Mouse (Mus musculus): ENCODE data around the gene Tbcb. TPM values are rescaled to one million over a fixed set of nuclear protein-coding genes. Genes with fewer than 3 reads are reported as not detected.
"Not testable (repeated sequence)": the region's sequence is repeated elsewhere in the genome, so short reads cannot be mapped to it uniquely, and the experiment has no call there.

Gene Tbcb
- total RNA-seq (2015; ENCODE audit: low replicate concordance) (36.4 and 38.6 TPM in 2 replicates), total RNA-seq (2017; ENCODE audit: low replicate concordance) (6.3 and 11.7 TPM in 2 replicates)

DNA sequence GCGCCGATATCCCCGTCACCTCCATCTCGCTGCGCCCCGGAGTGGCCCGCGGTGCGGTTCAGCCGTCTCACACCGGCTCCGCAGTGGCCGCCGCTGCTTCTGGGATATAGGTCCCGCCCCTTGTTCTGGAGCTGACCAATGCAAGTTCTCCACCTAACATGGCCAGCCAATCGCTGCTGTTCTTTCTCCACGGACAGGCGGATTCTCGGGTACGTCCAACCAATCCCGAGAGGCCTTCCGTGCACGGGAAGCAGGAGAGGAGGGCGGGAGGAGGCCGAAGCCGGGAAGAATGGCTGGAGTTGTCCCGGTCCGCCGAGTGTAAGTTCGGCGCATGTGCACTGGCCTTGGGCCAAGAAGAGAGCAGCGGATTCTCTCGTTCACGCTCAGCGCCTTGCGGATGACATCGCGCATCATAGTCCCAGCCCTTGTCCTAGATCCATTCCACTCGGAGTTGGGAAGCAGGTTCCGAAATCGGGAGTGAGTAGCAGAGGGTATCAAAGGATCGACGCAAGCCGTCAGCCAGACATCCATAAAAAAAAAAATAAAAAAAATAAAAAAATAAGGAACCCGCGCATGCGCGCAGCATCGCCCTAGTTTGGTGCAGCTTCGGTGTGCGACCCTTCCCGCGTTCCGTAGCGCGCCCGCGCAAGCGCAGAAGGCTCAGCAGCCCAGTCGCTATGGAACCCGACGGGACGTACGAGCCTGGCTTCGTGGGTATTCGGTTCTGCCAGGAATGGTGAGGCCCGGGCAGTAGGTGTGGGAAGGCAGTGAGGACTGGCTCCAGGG, at the start of gene Tbcb, which contains the start of gene Polr2i:
Tbcb (minus strand) TSS at position 604 of the 786 bp plus-strand sequence.
Polr2i (plus strand) TSS at position 280 of the 786 bp plus-strand sequence.
- ATAC-seq (replicated peaks; ENCODE audit: low FRiP score, poor library complexity, severe bottlenecking): peak; percentile 94

DNA sequence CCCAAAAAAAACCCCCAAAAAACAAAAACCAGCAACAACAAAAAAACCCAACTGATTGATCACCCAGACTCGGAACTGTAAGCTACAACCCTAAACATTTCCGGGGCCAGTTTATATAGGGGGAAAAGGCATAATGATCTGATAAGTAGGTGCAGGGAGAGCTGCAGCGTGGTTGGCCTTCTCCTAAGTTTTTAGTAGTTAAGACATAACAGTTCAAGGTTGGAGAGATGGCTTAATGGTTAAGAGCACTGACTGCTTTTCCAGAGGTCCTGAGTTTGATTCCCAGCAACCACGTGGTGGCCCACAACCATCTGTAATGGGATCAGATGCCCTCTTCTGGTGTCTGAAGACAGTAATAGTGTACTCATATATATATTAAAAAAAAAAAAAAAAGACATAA, 49.5 kb upstream of the Tbcb start:
- no peak for ATAC-seq (replicated peaks; ENCODE audit: low FRiP score, poor library complexity, severe bottlenecking)

DNA sequence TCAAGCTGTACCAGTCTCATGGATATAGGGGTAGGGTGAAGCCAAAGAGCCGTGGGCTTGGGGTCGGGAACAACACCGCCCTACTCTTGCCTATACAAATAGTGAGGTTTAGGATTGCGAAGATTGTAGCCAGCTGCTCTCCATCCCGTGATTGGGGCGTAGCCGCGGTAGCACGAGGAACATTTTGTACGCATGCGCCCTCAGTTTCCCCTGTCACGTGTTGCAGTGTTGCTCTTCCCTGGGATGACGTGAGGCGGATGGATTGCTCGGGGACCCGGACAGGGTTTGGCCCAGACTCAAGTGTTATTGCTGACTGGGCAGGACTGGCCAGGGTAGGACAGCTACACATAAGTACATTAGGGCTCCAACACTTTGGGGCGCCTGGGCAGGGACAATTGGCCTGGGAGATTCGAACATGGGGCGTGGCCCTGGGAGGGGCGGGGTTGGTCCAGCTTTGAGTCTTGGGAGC, 48.6 kb upstream of the Tbcb start:
- ATAC-seq (replicated peaks; ENCODE audit: low FRiP score, poor library complexity, severe bottlenecking): peak; percentile 70

DNA sequence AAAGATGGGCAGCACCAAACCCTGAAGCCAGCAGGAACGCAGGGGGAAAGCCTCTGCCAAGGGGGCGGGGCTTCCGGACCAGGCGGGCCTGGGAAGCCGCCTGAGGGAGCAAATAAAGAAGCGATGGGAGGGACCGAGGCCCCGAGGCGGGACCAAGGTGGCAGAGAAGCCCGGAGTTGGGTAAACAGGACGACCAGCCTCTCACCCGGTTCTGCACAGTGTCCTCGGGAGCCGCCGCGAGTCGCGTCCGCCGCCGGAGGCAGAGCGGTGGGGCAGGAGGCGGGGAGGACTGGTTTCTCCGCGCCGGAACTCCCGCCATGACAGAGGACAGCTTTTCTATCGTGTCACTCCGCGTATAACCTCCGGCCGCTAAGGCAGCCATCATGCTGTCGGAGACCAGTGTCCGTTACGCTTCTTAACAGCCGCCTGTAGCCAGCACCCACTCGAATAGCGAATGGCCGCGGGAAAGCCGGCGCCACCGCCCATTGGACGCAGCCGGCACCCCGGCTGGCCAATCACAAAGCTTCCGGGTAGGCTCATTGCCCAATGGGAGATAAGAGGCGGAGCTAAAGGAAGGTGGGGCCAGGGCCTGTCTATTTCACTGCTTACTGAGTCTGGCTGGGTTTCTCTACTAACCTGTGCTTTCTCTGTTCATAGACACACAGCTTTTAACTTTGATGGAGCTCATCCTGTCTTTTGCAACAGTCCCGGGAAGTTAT, 48.0 kb upstream of the Tbcb start, which contains the start of the genes Thap8 and Wdr62:
Thap8 (plus strand) TSS at position 144 of the 719 bp plus-strand sequence.
Wdr62 (minus strand) TSS at position 469 of the 719 bp plus-strand sequence.
- ATAC-seq (replicated peaks; ENCODE audit: low FRiP score, poor library complexity, severe bottlenecking): peak; percentile 94

DNA sequence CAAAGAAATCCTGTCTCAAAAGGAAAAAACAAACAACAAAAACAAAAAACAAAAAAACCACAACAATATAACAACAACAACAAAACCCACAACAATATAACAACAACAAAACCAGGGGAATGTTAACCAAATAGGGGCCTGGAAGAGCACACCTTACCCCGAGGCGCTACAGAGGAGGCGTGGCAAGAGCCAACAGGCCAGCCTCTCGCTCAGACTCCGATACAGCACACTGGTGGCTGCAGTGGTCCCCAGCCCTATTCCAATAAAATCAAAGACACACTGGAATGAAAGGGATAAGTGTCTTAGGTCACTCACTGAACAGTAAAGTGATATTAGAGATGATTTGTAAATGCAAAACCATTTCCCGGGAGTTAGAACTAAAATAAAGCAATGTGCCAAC, 47.5 kb upstream of the Tbcb start:
- ATAC-seq (replicated peaks; ENCODE audit: low FRiP score, poor library complexity, severe bottlenecking): peak; percentile 62

DNA sequence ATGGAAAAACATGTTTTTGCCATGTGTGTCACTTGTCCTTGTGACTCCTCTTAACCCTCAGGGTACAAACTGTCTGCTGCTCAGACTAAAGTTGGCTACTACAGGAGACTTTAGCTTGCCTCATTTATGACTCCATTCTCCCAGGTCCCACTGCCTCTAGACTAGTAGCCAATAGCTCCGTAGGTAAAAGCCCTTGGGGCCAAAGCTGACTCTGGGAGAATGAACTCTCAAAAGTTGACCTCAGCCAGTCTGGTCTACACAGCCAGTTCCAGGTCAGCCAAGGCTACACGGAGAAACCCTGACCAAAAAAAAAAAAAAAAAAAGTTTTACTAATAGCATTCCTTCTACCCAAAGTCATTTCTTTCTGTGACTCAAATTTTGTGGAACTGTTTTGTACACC, 46.8 kb upstream of the Tbcb start:
- ATAC-seq (replicated peaks; ENCODE audit: low FRiP score, poor library complexity, severe bottlenecking): no peak

DNA sequence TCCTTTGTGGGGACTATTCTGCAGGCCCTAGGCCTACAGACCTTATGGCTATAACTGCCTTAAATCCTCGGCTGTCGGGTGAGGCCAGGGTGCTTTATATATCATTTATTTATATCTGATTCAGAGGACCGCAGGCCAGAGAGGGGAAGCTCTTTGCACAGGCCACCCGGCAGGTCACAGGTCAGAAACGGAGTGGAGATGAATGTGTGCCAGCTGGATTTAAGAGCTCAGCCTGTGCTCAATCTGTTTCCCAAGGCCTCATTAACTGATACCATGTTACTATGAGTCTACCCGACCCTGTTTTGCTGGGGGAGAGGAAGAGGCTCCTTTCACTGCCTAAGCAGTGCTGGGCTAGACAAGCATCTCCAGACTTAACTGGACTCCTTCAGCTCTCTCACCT, 42.3 kb upstream of the Tbcb start:
- ATAC-seq (replicated peaks; ENCODE audit: low FRiP score, poor library complexity, severe bottlenecking): no peak

DNA sequence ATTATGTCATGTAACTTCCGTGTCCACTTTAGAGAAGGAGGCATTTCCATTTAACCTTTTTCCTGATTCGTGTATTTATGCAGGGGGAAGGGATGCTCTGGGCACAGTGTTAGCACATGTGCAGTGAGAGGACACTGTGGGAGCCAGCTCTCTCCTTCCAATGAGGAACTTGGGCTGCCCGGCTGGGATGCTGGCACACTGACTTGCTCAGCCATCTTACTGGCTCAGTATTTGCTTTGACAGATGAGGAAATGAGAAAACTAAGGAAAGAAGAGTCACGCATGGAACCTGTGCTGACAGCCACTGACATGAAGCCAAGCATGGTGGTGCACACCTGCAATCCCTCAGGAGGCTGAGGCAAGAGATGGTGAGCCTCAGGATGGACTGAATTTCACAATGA, 37.6 kb upstream of the Tbcb start:
- ATAC-seq (replicated peaks; ENCODE audit: low FRiP score, poor library complexity, severe bottlenecking): no peak

DNA sequence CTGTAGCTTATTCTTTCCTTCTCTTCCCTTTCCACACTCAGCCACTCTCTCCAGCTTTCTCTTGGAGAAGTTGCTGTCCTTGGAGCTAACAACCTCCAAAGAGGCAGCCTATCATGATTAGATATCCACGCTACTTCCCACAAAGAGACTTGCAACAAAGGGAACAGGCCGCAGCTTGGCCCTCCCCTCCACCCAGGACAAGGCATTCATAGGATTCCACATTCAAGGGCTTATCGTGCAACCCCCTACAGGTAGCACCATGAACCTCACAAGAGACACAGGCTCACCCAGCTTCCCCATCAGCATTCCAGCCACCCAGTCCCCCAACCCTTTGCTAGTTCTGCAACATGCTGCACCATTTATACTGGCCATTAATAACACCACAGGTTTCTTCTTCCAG, 34.7 kb upstream of the Tbcb start:
- ATAC-seq (replicated peaks; ENCODE audit: low FRiP score, poor library complexity, severe bottlenecking): no peak

DNA sequence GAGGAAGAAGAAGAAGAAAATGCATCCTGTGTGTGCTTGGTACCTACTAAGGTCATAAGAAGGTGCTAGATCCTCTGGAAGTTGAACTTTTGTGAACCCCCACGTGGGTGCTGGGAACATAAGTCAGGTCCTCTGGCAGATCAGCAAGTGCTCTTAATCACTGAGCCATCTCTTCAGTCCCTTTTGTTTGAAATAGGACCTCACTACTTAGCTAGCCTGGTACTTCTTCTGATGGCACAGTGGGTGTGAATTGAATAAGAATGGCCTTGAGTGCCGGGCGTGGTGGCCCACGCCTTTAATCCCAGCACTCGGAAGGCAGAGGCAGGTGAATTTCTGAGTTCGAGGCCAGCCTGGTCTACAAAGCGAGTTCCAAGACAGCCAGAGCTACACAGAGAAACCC, 33.9 kb upstream of the Tbcb start:
- ATAC-seq (replicated peaks; ENCODE audit: low FRiP score, poor library complexity, severe bottlenecking): no peak

DNA sequence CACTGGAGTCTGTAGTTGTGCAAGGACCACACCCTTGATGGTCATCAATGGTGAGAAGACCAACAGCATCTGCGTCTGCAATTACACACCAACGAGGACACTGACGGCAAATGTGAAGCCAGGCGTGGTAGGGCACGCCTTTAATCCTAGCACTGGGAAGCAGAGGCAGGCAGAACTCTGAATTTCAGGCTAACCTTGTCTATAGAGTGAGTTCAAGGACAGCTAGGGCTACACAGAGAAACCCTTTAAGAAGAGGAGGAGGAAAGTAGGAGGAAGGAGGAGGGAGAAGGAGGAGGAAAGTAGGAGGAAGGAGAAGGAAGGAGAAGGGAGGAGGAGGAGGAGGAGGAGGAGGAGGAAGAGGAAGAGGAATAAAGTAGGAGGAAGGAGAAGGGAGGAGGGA, 33.5 kb upstream of the Tbcb start:
- no peak for ATAC-seq (replicated peaks; ENCODE audit: low FRiP score, poor library complexity, severe bottlenecking)

DNA sequence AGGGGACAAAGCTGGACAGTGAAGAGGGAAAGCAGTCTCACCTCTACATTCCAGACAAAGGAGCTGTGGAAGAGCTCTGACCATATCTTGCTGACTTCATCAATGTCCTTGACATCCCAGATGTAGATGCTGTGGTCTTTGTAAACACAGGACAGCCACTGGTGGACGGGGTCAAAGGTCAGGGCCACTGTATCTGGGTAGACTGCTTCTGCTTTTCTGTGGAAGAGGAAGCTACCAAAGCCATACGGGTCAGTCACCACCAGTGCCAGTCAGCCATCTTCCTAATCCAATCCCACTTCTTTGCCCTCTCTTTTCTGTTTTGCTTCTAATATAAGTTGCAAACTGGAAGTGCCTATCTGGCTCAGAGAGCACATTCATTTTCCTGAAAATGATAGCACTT, 33.0 kb upstream of the Tbcb start:
- ATAC-seq (replicated peaks; ENCODE audit: low FRiP score, poor library complexity, severe bottlenecking): no peak

DNA sequence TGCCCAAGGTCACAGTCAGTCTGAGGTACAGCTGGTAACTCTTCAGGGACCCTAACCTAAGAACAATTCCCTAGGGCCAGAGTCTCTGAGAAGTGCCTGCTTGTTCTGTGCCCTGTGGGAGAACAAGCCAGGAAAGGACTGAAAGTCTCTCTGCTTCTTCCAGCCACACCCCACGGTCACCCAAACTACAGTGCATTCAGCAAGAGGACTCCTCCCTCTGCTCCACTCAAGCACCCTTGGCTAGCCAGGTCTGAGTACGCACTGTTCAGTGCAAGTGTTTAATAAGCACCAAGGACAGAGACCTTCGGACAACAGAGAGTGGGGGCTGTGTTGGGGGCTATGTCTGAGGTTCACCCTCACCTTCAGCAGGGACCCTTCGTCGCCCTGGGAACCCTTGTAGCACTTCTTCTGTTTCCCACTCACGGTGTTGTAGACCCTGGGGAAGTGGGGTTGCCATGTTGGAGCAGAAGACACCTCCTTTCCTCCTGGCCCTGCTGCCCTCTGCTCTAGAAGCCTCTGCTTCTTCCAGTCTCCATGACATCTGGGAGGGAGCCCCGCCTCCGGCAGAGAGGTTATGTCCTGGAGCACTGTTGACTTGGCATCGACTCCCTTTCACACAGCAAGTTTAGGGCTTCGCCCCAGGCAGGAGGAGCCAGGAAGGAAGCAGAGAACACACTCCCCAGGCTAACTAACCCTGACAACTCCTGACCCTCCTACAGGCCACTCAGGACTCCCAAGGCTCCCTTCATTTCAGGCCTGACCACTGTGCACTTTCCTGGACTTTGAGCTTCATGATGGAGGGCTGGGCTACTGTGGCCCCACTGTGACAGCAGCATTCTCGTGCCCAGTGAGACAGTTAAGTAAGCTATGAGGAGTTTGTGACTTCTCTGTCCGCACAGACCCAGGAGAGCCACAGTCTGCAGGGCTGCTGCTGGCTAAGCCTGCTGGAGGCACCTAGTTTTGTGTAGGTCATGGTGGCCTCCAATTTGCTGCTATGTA, 20.2 kb upstream of the Tbcb start:
- no peak for ATAC-seq (replicated peaks; ENCODE audit: low FRiP score, poor library complexity, severe bottlenecking)

DNA sequence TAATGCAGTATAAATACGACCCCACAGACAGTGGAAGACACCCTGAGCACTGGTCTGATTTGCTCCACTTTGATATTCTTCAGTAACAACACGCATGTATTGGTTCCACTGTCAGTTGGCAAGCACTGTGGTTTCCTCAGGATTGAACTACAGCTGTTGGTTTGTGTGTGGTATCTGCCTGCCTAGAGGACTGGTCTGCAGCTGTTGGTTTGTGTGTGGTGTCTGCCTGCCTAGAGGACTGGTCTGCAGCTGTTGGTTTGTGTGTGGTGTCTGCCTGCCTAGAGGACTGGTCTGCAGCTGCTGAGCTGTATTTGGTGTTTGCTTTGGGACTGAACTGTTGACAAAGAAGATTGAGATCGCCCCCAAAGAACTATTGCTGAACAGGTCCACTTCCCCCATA, 5.3 kb upstream of the Tbcb start:
- not testable (repeated sequence) for ATAC-seq (replicated peaks; ENCODE audit: low FRiP score, poor library complexity, severe bottlenecking)

DNA sequence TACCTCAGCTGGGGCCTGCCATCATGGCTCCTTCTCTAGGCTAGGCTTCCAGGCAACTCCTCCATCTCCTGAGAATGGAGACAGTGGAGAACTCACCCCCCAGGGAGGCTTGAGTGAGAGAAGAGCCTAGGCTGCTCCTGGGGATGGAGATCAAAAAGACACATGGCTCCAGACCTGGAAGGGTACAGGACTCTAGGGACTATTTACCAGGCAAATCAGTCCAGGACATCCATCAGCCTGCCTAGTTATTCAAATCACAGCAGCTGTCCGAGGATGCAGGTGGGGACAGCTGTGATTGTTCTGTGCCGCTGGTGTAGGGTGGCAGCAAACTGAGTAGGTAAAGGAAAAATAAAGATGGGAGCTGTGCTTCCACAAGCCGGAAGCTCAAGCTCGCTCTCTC, 3.6 kb upstream of the Tbcb start, which contains the start of gene Ovol3:
Ovol3 (minus strand) TSS at position 101 of the 400 bp plus-strand sequence.
- ATAC-seq (replicated peaks; ENCODE audit: low FRiP score, poor library complexity, severe bottlenecking): no peak

DNA sequence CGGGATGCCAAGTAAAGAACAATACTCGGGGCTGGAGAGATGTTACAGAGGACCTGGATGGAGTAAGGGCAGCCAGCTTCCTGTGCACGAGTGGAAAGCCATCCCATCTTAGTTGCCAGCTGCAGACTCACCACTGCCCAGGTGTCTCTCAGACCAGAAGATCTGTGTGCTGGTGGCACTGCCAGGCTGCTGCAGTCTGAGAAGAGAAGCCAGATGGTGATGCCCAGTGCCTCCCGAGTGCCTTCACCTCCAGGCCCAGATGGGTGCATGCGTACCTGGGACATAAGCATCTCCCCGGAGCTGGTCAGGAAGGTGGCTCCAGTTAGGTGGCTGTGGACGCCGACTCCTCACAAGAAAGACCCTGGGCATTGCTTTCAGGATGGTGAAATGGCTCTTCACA, 3.0 kb upstream of the Tbcb start:
- ATAC-seq (replicated peaks; ENCODE audit: low FRiP score, poor library complexity, severe bottlenecking): no peak

DNA sequence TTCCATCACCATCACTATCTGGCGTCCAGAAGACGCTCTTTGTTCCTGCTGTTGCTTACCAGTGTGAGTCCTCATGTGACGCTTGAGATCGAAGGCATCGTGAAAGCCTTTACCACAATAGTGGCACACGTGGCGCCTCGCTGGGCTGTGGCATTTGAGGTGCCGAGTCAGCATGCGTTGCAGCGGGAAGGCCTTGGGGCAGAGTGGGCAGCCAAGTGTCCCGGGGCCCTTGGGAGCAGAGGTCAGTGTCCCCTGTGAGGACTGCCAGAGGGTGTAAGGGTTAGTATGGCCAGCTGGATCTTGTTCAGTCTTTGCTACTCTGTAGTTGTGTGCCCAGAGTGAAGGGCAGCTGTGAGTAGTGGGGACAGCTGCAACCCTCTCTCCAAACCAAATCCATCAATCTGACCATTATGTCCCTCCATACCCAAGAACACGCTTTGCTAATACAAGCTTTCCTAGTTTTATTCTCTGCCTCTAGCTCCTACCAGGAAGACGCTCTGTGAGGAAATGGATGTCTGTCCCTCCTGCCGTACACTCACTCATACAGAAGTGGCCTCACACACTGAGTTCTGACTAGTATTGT, 2.3 kb upstream of the Tbcb start:
- no peak for ATAC-seq (replicated peaks; ENCODE audit: low FRiP score, poor library complexity, severe bottlenecking)

DNA sequence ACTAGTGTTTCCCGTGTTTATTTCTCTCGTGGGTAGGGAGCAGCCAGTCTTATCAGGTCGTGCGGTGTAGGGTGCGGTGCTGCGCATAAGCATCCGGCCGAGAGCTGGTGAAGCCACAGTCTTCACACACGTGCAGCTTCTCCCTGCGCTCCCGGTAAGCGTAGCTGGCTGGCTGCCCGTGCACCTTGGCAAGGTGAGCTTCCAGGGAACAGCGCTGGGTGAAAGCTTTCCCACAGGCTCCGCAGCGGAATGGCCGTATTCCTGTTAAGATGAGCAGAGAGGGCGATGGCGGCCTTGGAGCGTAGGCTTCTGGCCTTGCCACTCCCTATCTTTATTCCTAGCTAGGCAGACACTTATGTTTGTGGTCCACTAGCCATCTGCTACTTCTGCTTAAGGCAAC, 1.3 kb upstream of the Tbcb start:
- no peak for ATAC-seq (replicated peaks; ENCODE audit: low FRiP score, poor library complexity, severe bottlenecking)

DNA sequence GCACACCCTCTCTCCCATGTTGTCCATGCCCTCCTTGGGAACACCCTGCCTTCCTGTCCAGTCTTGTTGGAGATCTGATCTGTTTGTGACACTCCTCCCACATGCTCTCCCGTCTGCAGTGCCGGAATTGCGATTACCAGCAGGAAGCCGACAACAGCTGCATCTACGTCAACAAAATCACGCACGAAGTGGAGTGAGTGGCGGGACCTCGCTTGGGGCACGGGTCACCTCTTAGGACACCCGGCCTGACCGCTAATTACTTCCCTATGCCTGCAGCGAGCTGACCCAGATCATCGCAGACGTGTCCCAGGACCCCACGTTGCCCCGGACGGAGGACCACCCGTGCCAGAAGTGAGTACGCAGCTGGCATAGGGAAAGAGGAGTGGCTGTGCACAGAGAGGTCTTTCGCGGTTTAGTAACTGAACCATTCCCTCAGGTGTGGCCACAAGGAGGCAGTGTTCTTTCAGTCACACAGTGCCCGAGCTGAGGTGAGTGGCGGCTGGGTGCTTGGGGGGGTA, 618 bp upstream of the Tbcb start:
- ATAC-seq (replicated peaks; ENCODE audit: low FRiP score, poor library complexity, severe bottlenecking): peak; percentile 38
